Mouse (Mus musculus): Measurements from ENCODE around the gene Tmem102.

- no peak for TF ChIP-seq CTCF (IDR thresholded peaks at IDR 0.05; ENCODE audit: low read depth)
- TF ChIP-seq EP300 (IDR thresholded peaks at IDR 0.05; ENCODE audit: low read depth), result no peak
These were observed 16.7 kb upstream of the Tmem102 start, which contains the start of gene Spem1 for GRCm38 (mm10) chr11:69822080-69822479.
